Comparison of ENCODE assay signal across 8 mouse cellular contexts in the genomic region with DNA sequence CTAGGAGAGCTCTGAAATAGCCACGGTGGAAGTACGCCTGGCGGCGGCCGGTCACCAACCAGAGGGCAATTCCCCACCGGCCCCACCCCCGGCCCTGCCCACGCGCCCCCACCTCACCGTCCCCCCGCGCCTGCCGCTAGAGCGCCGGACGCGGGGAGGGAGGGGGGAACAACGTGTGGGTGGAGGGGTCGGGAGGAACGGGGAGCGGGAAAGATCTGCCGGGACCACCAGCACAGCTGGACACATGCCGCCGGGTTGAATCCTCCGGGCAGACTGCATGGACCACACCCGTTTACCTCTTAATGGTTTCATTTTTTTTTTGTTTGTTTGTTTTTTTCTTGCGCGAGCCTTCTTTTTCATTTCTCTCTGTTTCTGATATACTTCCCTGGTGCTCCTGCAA.
DNase-seq lines count a peak whose midpoint lies in the region; ATAC-seq and TF ChIP-seq lines count a peak whose summit lies in the region.

No protein-coding gene starts in this region.

- no peak for TF ChIP-seq EP300 in stomach, postnatal 0 days (optimal IDR thresholded peaks at IDR 0.05)

- no peak overlapping the region for H3K9ac ChIP-seq in kidney, embryonic 14.5 days (ENCODE audit: low read depth, low read length)
- H3K9ac ChIP-seq in hindbrain, embryonic 15.5 days: no peak overlapping the region
- H3K9ac ChIP-seq in liver, embryonic 13.5 days: no peak overlapping the region
- 0 out of 2 replicates have a peak overlapping the region, but pooled peaks have one; percentile 47 for H3K9ac ChIP-seq in stomach, postnatal 0 days (ENCODE audit: low read length)

- H3K4me2 ChIP-seq in kidney, embryonic 14.5 days (replicated peaks; ENCODE audit: low read depth, low read length): no peak overlapping the region
- H3K4me2 ChIP-seq in hindbrain, embryonic 15.5 days: no peak overlapping the region
- H3K4me2 ChIP-seq in liver, embryonic 13.5 days: no peak overlapping the region
- no peak overlapping the region; the same call in 1 of the 2 replicates for H3K4me2 ChIP-seq in stomach, postnatal 0 days (replicated peaks; ENCODE audit: low read depth)

- no peak for TF ChIP-seq CTCF in brain, embryonic 14.5 days (IDR thresholded peaks at IDR 0.05; ENCODE audit: borderline replicate concordance, extremely low read depth, insufficient read depth, insufficient read length)
- TF ChIP-seq CTCF in stomach, postnatal 0 days (IDR thresholded peaks at IDR 0.05; ENCODE audit: low read depth): no peak

- H3K27me3 ChIP-seq in kidney, embryonic 14.5 days (ENCODE audit: control insufficient read depth, insufficient read depth, low read length): no peaks in the 10 kb centered on the region
- no peaks in the 10 kb centered on the region for H3K27me3 ChIP-seq in hindbrain, embryonic 15.5 days
- H3K27me3 ChIP-seq in liver, embryonic 13.5 days: no peaks in the 10 kb centered on the region
- H3K27me3 ChIP-seq in stomach, postnatal 0 days (ENCODE audit: control insufficient read depth, insufficient read depth, low read length): peaks cover 4% of the 10 kb centered on the region

- ATAC-seq in kidney, embryonic 14.5 days (ENCODE audit: low FRiP score, low TSS enrichment): peak; percentile 100
- ATAC-seq in hindbrain, embryonic 15.5 days (ENCODE audit: low FRiP score, low read depth): peak; percentile 93
- peak; percentile 100 for ATAC-seq in liver, embryonic 13.5 days (ENCODE audit: low read depth)
- ATAC-seq in stomach, postnatal 0 days (ENCODE audit: low FRiP score, low TSS enrichment): peak; percentile 100

- TF ChIP-seq POLR2A in brain, embryonic 14.5 days (IDR thresholded peaks at IDR 0.05; ENCODE audit: borderline replicate concordance, extremely low read depth, insufficient read depth, insufficient read length, poor library complexity, severe bottlenecking): no peak

- 55% methylated on average over 28 of the region's 28 CpGs for WGBS in kidney, embryonic 14.5 days
- WGBS in hindbrain, embryonic 15.5 days: 42% methylated on average over 28 of the region's 28 CpGs
- 39% methylated on average over 28 of the region's 28 CpGs for WGBS in liver, embryonic 13.5 days (ENCODE audit: insufficient replicate concordance)
- 43% methylated on average over 28 of the region's 28 CpGs for WGBS in stomach, postnatal 0 days

- no peaks in the 10 kb centered on the region for H3K4me1 ChIP-seq in kidney, embryonic 14.5 days (ENCODE audit: control insufficient read depth, insufficient read depth, low read length)
- no peaks in the 10 kb centered on the region for H3K4me1 ChIP-seq in hindbrain, embryonic 15.5 days (replicated peaks)
- no peaks in the 10 kb centered on the region for H3K4me1 ChIP-seq in liver, embryonic 13.5 days (replicated peaks)
- no peaks in the 10 kb centered on the region for H3K4me1 ChIP-seq in stomach, postnatal 0 days (replicated peaks; ENCODE audit: control insufficient read depth, insufficient read depth)

- H3K4me3 ChIP-seq in kidney, embryonic 14.5 days (ENCODE audit: low read length): no peak overlapping the region
- H3K4me3 ChIP-seq in hindbrain, embryonic 15.5 days: no peak overlapping the region
- H3K4me3 ChIP-seq in liver, embryonic 13.5 days (replicated peaks): no peak overlapping the region
- H3K4me3 ChIP-seq in stomach, postnatal 0 days (ENCODE audit: low read depth, low read length): no peak overlapping the region

- H3K9me3 ChIP-seq in kidney, embryonic 14.5 days (ENCODE audit: control insufficient read depth, low read length): peaks cover 11% of the 10 kb centered on the region
- H3K9me3 ChIP-seq in hindbrain, embryonic 15.5 days: 0 out of 2 replicates have a peak, but pooled peaks cover 4% of the 10 kb centered on the region
- H3K9me3 ChIP-seq in liver, embryonic 13.5 days (replicated peaks): peaks cover 19% of the 10 kb centered on the region
- peaks cover 4% of the 10 kb centered on the region; the same call in 1 of the 2 replicates for H3K9me3 ChIP-seq in stomach, postnatal 0 days (ENCODE audit: control insufficient read depth, low read length)

- no peaks in the 10 kb centered on the region for H3K36me3 ChIP-seq in kidney, embryonic 14.5 days (ENCODE audit: control insufficient read depth, insufficient read depth, low read length)
- H3K36me3 ChIP-seq in hindbrain, embryonic 15.5 days: no peaks in the 10 kb centered on the region
- no peaks in the 10 kb centered on the region for H3K36me3 ChIP-seq in liver, embryonic 13.5 days
- 0 out of 2 replicates have a peak, but pooled peaks cover 2% of the 10 kb centered on the region for H3K36me3 ChIP-seq in stomach, postnatal 0 days (ENCODE audit: control insufficient read depth, insufficient read depth, low read length)

- no peak for DNase-seq in kidney, adult 8-10 months
- peak; percentile 67 for DNase-seq in brain, embryonic 14.5 days (ENCODE audit: low read depth)
- DNase-seq in fibroblast of lung, adult 2 months (ENCODE audit: low read depth): peak; percentile 13
- peak; percentile 9 for DNase-seq in liver, embryonic 13.5 days
- DNase-seq in neural tube, embryonic 10.5 days (ENCODE audit: extremely low spot score, low spot score): peak; percentile 98
- peak; percentile 83 for DNase-seq in stomach, postnatal 0 days (ENCODE audit: low spot score)

- H3K27ac ChIP-seq in kidney, embryonic 14.5 days (ENCODE audit: low read depth, low read length): no peak overlapping the region
- no peak overlapping the region for H3K27ac ChIP-seq in hindbrain, embryonic 15.5 days (replicated peaks)
- no peak overlapping the region for H3K27ac ChIP-seq in liver, embryonic 13.5 days
- H3K27ac ChIP-seq in stomach, postnatal 0 days (replicated peaks): no peak overlapping the region

Comparison
In these comparisons a context has a peak if more than half of its experiments do, and no peak if none do; other contexts are left out.
1. DNase-seq: peak in brain, embryonic 14.5 days (single experiment), fibroblast of lung, adult 2 months (single experiment), liver, embryonic 13.5 days (single experiment), neural tube, embryonic 10.5 days (single experiment) and stomach, postnatal 0 days (single experiment); none in kidney, adult 8-10 months (0 of 2).
2. Peak in every context shown above with its lines, with median percentiles within 50 percentile points of each other: ATAC-seq.